Mouse (Mus musculus): ENCODE data around the gene Ano1.

The Ano1 gene

DNA sequence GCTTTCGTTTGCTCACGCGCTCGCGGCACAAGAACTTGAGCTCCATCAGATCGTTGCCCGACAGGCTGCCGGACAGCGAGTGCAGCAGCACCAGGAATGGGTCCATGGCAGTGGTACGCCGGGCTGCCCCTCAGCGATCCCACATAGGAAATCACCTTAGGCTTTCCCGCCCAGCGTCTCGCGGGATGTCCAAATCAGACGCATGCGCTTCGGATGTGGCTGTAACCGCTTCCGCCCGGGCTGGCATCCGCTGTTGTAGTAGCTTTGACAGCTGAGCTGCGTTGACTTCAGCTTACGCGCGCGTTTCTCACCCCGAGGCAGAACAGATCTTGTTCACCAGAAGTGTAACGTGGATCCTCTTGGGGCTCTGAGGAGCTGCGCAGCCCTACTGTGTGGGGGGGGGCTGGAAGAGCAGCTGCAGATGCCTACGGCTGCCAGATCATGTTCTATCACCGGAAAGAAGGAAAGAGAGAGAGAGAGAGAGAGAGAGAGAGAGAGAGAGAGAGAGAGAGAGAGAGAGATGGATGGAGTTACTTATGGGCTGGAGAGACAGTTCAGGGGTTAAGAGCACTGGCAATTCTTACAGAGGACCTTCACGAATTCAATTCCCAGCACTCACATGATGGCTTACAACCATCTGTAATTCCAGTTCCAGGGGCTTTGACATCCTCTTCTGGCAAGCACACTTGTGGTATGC lies 169.3 kb downstream of the Ano1 start, which contains the start of gene Fadd:
Gene Fadd, minus strand, starts transcription at position 180 of the 697 bp plus-strand sequence.
- DNase-seq (ENCODE audit: low spot score) = peak; percentile 93

DNA sequence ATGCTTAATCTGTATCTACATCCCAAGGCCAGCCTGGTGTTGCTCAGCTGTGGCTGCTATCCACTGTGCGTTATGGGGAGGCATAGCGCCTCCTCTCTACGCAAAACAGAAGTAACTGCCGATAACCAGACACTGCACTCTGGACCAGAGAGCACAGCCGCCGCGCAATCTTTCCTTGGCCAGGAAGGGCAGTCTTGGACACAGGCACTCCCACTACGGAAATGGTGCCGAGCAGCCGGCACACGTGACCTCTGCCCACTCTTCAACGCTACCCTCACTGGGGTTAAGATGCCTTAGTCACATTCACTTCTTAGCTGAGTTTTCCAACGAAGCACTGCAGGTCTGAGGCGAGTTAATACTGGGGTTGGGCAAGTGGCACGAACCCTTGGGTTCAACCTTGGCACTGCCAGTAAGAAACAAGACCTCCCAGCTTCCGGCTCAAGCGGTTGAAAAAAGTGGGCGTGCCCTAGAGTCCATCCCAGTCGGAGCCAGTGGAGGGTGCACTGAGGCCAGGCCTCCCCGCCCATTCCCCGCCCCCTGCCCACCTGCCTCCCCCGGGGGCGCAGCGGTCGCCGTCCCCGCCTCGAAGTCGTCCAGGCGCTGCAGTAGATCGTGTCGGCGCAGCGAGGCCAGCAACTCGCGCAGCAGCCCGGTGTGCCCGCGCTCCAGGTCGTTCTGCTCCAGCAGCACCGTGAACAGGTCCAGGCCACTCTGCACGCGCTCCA lies 170.1 kb downstream of the Ano1 start:
- peak; percentile 95 for DNase-seq (ENCODE audit: low spot score)

DNA sequence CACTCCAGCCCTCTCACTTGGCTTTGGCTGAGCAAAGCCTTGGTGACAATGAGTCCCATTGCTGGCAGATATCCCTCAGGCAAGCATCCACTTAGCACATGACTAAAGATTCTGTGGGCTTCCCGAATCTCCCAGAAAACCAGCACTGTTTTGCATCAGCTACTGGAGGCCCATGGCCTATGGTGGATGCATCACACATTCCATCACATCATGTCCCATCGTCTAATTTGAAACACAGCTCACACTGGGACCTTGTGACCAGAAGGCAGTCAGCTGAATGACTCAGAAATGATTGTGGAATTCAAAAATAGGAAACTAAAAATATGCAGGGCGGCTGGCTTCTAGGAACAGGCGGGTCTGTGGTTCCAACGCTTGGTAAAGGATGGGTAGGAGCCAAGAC lies 173.9 kb downstream of the Ano1 start:
- DNase-seq (ENCODE audit: low spot score) = no peak

- DNase-seq (ENCODE audit: low spot score) = no peak
Observed at GRCm38 (mm10) chr7:144572234-144572633, 179.5 kb downstream of the Ano1 start.

GRCm38 (mm10) chr7:144571598-144571997 lies 180.2 kb downstream of the Ano1 start:
- DNase-seq (ENCODE audit: low spot score) = no peak

GRCm38 (mm10) chr7:144569428-144569827 lies 182.3 kb downstream of the Ano1 start:
- no peak for DNase-seq (ENCODE audit: low spot score)

- no peak for DNase-seq (ENCODE audit: low spot score)
Observed at GRCm38 (mm10) chr7:144568091-144568490, 183.7 kb downstream of the Ano1 start.

GRCm38 (mm10) chr7:144566921-144567682 lies 184.7 kb downstream of the Ano1 start:
- DNase-seq (ENCODE audit: low spot score) = no peak

DNA sequence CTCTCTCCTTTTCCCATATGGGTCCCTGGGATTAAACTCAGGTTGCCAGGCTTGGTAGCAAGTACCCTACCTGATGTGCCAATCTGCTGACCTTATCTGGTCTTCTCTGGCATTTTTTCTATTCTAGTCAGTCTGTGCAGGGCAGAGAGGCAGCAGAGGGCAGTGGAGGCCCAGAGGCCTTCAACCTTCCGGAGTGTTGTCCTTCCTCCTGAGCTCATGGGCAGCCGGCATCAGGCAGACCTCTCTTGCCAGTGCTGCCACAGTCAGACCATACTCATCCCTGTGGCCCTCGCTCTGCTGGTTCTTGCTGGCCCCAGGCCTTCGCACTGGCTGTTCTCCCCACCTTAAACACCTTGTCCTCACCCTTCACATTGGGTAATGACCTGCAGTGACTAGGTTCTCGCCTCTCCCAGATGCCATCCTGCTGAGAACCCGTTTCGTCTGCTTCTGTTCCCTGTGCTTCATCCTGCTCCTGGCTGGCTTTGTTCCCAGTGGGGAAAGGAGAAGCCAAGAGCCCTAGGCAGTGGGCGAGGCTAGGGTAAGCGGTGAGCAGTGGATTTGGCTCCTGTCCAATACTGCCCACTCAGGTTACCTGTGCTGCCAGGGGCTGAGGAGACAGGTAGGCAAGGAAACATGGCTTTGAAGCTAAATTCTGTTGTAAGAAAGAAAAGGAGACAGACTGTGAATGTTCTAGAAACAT lies 188.2 kb downstream of the Ano1 start:
- no peak for DNase-seq (ENCODE audit: low spot score)

- DNase-seq (ENCODE audit: low spot score) = peak; percentile 62
Observed at GRCm38 (mm10) chr7:144562016-144562415, 189.8 kb downstream of the Ano1 start.

DNA sequence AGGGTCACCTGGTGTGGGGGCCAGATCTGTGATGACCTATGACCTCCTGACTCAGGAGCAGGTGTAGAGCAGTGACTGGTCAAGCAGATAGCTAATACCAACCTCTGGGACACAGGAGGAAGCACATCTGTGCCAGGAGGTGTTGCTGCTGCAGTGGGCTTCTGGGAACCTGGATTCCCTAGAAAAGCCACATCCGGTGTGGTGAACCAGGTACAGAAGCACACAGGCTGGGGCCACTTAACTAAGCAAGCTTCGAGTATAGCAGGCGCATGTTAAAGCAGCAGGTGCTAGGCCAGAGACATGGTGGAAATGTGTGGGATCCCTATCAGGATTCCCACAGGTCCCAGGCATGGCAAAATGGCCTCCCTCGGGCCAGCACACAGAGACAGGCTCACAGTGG lies 191.2 kb downstream of the Ano1 start:
- no peak for DNase-seq (ENCODE audit: low spot score)

DNA sequence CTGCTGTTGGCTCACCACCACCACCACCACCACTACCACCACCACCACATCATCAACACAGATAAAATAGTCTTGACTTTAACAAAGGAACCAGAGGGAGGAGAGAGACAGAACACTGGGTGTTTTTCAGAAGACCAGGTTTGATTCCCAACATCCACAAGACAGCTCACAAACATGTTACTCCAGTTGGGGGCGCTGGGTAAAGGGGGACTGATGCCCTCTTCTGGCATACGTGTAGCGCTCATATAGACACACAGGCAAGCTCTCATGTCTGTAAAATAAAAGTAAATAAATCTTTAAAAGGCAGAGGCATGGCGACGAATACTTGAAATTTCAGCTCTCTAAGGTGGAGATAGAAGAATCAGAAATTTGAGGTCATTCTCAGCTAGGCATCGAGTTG lies 193.2 kb downstream of the Ano1 start:
- no peak for DNase-seq (ENCODE audit: low spot score)

DNA sequence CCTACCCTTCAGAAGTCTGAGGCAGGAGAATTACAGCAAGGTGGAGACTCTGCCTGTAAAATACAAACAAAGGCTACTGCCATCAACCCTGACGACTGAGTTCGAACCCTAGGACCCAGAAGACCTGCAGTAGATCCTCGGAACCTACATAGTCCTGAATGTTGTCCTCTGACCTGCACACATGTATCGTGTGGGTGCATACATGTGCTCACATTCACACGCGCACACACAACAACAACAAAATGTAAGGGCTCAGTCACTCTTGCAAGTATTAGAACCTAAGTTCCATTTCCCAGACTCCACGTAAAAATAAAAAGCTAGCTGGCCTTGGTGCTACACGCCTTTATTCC lies 197.7 kb downstream of the Ano1 start:
- no peak for DNase-seq (ENCODE audit: low spot score)

DNA sequence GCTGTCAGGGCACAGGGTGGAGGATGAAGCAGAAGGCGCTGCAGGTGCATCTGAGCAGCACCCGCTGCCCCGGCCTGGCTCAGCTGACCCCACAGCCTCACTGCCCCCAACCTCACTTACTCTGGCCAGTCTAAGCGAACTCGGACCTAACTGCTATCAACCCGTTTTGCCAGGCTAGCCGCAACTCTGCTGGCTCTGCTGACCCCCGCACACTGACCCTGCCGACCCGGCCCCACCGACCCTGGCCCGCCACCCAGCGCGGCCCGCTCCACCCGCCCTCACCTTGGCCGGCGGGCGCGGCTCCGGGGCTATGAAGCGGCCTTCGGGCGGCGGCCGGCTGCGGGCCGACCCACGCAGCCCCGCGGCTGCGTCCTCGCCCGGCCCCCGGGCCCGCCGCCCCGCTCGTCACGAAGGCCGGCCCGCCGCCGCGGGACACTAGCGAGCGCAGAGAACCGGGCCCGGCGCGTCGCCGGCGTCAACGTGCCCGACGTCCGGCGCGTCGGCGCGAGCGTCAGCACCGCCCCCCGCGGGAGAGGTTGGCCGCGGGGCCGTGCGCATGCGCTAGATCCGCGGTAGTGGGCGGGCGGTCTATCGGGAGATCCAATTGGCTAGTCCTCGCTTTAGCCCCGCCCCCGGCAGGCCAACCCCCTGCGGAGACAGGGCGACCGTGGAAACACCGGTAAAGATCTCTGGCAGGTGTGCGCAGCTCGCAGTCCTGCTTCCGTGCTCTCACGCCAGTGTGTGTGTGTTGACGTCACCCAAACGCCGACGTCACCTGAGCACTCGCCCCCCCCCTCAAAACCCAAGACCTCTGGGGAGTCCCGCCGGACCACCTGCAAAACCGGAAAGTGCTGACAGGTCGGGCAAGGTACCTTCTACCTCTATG lies 198.3 kb downstream of the Ano1 start, which contains the start of gene Ppfia1:
Gene Ppfia1, minus strand, starts transcription at position 493 of the 886 bp plus-strand sequence.
- DNase-seq (ENCODE audit: low spot score) = peak; percentile 95

GRCm38 (mm10) chr7:144552274-144552673 lies 199.5 kb downstream of the Ano1 start:
- DNase-seq (ENCODE audit: low spot score) = no peak

- DNase-seq (ENCODE audit: low spot score) = no peak
Observed at GRCm38 (mm10) chr7:144550811-144551210, 201.0 kb downstream of the Ano1 start.

- DNase-seq (ENCODE audit: low spot score) = no peak
Observed at GRCm38 (mm10) chr7:144549904-144550566, 201.7 kb downstream of the Ano1 start.

DNA sequence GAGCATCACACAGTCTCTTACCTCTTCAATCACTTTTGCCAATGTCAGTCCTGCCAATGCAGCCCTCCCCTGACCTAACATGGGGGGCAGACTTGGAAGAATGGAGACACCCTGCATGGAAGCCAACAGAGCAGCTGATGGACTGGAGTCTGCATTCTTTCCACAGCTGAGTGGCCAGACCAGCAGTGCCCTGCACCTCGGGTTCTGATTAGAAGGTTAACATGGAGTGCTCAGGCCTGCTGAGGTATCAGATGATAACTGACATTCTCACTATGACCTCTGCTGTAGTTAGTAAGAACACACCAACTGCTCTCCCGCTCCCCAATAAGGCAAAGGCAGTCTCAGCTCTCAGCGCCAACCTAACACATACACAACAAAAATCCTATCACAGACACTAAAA lies 206.5 kb downstream of the Ano1 start:
- DNase-seq (ENCODE audit: low spot score) = no peak

DNA sequence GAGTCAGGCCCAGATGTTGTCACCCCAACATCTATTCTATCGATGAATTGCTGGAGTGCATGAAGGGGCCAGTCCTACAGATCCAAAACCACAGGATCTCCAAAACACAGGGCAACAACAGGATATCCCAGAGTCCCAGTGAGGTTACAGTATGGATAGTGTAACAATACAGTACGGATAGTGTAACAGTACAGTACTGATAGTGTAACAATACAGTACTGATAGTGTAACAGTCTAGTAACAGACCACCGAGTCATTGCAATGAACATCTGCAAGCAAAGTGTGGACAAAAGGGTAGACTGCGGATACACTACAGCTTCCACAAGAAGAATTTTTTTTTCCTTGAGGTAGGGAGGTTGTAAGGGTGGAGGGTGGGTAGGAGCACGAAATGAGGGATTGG lies 210.4 kb downstream of the Ano1 start:
- DNase-seq (ENCODE audit: low spot score) = no peak

DNA sequence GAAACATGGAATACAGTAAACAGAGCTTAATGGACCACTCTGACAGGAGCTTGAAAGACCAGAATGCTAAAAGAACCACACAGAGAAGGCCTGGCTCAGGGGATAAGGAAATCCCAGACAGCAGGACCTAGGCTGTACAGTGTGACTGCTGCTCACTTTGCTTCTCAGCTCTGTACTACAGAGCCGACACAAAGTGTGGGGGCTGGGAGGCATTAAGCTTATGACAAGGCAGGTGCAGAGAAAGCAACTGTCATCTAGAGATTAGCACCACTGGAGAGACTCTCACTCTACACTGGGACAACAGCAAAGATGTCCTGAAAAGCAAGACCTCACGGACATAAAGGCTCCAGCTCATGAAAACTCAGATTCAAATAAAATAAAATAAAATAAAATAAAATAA lies 212.6 kb downstream of the Ano1 start:
- DNase-seq (ENCODE audit: low spot score) = no peak
